Mouse (Mus musculus) A20 (cell line): ENCODE results near the gene Stoml1.

Experiments
- DNase-seq: peaks from one replicate; pipeline ENCODE4 v3.0.0-alpha.2; 2011; ENCODE audit warnings: low read depth, low spot score

Stoml1 gene

DNA sequence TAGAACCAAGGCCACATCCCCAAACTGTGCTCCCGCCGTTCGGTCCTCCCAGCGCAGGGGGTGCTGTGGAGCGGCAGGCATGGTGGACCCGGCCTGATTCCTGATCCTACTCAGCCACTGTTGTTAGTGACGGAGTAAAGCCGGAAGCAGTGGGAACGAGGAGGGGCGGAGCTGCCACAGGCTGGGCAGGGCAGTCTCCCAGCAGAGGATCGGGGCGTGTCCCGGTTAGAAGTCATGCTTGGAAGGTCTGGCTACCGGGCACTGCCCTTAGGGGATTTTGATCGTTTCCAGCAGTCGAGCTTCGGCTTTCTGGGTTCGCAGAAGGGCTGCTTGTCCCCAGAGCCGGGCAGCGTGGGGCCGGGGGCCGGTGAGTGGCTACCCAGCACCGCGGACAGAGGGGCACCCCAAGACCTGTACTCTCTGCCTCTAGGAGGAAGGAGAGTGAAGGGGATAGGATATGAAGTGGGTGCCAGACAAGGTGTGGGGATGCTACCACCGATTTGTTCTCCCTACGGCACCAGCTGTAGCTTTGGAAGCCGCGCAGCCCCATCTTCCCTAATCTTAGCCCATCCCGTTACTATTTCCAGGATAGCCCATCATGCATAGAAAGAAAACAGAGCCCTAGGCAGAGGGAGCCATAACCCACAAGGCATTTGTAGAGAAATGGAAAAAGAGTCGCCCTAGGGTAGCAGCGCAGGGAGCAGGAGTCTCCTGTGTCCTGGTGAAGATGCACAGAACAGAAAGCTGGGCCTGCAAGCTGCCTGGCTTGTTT, at the start of gene Stoml1:
TSS of gene Stoml1 (plus strand) at position 132 of the 772 bp plus-strand sequence.
- peak; percentile 93 for DNase-seq

GRCm38 (mm10) chr9:58203516-58204447, 49.2 kb upstream of the Stoml1 start, which contains the start of the genes Islr and Islr2:
Gene Islr (minus strand): TSS chr9:58204306.
Gene Islr2 (minus strand): TSS chr9:58204319.
- no peak for DNase-seq

GRCm38 (mm10) chr9:58204448-58205000, 48.4 kb upstream of the Stoml1 start:
- peak; percentile 83 for DNase-seq

- no peak for DNase-seq
Observed at GRCm38 (mm10) chr9:58206013-58206412, 47.0 kb upstream of the Stoml1 start.

DNA sequence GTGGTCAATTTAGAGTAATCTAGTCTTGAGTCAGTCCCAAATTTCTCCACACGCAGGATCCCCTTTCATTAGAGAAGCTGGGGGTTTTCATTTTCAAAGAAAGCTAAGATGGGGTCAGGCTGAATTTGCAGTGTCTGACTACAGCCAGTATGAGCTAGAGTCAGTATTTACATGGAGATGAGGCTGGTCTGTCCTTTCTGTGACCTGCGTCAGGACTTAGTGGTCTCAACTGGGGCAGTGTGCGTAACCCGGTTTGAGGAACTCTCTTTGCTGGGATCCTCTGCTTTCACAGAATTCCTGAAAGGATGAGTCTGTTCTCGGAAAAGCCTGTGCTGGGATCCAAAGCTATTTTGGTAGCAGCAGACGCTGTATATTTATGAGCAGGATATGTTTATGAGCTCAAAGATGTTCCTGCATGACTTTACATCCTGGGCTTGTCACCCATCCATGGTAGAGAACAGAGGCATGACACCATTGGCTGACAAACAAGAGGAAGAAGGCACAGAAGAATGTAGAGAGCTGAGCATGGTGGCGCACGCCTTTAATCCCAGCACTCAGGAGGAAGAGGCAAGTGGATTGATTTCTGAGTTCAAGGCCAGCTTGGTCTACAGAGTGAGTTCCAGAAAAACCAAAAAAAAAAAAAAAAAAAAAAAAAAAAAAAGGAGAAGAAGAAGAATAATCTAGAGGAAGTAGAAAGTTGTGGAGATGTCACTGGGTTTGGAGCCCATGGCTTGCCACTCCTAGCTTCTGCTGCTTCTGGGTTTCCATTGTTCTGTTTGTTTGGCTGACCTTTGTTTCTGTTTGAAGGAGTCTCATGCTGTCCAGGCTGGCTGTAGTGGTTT, 43.3 kb upstream of the Stoml1 start:
- DNase-seq: no peak

- no peak for DNase-seq
Observed at GRCm38 (mm10) chr9:58210304-58210627, 42.7 kb upstream of the Stoml1 start.

DNA sequence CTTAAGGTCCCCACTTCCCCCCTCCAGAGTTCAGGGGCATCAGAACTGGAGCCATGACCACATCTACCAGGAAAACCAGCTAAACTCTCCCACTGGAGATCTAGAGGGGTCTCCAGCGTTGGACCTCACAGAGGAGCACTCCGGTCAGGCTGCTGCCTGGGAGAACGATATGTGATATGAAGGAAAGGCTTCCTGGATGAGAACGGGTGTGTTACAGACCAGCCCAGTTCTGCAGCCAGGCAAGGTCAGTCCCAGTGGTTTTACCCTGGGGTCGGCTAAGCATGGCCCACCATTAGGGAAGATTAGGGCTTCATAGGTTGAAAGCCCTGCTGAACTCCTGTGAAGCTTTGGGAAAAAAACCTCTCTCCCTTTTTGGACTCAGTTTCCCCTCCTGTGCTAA, 39.6 kb upstream of the Stoml1 start:
- DNase-seq: no peak

DNA sequence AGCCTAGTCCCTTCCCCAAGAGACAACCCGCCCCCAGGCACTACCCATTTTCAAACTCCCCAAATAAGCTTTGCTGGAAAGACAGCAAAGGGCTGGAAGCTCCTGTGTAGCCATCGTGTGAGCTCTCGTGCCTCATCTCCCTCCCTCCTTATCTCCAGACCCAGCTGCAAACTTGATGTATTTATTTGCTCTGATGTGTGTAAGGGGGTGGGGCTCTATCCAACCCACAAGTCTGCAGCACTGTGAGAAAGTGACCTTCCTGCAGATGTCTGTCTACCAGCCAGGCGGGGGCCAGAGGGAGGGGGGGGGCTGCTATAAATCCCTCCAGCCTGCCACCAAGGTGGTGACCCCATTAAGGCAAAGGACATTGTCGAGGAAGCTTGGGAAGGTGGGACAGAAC, 39.1 kb upstream of the Stoml1 start:
- DNase-seq: no peak

DNA sequence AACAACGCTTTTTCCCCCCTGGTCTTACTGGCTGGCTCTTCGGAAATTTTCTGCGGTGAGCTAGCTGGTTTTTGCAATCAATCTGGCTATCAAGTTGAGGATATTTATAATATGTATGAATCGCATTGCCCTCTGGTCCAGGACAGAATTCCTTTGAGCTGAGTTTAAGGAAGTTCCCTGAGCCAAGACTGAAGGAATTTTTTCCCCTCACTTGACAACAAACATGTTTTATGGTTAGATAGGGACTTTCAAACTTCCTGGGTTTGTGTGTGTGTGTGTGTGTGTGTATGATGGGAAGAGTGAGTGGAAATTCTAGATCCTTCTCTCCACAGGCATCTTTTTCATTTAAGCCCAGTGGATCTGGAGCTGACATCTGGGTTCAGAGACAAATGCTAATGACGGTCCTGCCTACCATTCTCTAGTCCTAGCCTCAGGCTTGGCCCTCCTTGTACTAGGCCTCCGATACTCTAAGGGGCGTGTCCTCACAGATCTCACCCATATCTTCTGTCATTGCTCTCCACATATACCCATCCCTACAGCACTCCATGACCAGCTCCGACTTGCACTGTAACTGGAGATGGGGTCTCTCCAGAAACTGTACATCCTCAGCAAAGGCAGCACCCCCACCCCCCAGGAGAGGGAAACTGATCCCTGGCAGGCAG, 38.3 kb upstream of the Stoml1 start:
- DNase-seq: no peak

GRCm38 (mm10) chr9:58216402-58216801, 36.6 kb upstream of the Stoml1 start:
- DNase-seq: peak; percentile 44

- no peak for DNase-seq
Observed at GRCm38 (mm10) chr9:58218539-58218938, 34.4 kb upstream of the Stoml1 start.

DNA sequence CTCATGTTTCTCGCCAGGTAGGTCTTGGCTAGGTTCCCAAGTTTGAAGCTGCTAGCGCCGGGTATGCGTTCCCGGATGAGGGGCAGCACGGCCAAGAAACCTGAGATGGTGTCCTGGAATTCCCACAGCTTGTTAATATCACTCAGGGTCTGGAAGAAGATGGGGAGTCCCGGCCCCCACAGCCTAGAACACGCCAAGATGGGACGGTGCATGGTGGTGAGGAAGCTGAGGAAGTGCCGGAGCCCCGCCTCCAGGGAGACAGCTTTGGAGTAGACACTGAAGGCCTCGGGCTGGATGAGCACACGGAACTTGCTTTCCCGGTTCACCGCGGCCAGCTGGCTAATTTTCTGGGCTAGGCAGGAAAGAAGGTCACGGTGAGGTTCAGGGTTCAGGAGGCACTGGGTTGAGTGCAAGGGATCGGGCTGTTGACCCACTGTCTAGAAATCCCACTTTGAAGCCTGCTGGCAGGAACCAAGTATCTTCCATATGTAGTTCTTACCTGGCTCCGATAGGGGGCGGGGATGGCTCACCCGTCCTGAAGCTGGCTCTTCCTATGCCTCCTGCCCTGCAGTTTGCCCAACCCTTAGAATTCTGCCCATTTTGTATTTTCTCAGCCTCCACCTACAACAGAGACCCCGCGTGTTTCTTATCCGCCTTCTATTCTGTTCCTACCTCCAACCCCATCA, 32.6 kb upstream of the Stoml1 start:
- DNase-seq: peak; percentile 70

DNA sequence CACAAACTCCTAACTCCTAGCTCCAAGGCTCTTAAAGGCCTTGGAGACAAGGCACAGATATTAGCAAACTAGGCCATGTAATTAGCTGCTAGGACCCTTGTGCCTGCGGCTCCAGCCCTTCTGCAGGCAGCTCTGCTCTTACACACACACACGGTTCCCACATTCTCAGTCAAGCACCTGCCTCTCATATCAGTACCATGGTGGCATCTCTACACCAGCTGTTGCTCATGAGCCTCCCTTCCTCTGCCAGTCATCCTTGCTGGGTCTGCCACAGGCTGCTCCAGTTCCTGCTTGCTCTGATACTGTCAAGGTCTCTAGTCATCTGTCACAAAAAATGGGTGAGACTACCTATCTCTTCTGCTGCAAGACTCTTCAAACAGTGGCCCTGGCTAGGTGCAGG, 28.6 kb upstream of the Stoml1 start:
- no peak for DNase-seq

- peak; percentile 64 for DNase-seq
Observed at GRCm38 (mm10) chr9:58225915-58226913, 26.8 kb upstream of the Stoml1 start.

- DNase-seq: no peak
Observed at GRCm38 (mm10) chr9:58228777-58229466, 24.0 kb upstream of the Stoml1 start.

- no peak for DNase-seq
Observed at GRCm38 (mm10) chr9:58231746-58232145, 21.2 kb upstream of the Stoml1 start.

- no peak for DNase-seq
Observed at GRCm38 (mm10) chr9:58232374-58232773, 20.6 kb upstream of the Stoml1 start.

DNA sequence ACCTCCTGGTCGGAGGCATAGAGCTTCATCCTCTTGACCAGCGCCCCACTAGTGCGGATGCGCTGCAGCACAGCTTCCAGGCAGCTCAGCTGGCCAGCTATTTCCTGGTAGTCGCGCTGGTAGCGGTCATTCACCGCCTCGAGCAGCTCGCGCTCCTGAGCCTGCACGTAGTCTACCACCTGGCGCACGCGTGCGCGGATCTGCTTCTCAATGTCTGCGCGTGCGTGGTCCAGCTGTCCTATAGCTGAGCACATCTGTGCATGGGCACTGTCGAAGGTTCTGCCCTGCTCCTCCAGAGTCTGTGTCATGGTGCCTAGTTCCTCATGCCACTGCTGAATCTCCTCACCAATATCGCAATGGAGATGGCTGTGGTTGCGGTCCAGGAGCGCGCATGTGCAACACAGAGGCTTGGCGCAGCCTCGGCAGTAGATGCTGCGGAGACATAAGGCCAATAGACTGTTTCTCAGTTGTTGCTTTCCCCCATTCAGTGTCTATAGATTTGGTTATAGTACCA, 18.4 kb upstream of the Stoml1 start:
- DNase-seq: no peak
